Mouse (Mus musculus): Measurements from ENCODE around the gene Elf3. TPM values are rescaled to one million over a fixed set of nuclear protein-coding genes. Genes with fewer than 3 reads are reported as not detected.
A peak's percentile ranks its signal among the peaks of the same experiment; 100 is the strongest.
"Not testable (repeated sequence)": the region's sequence is repeated elsewhere in the genome, so short reads cannot be mapped to it uniquely, and the experiment has no call there.

The Elf3 gene
- total RNA-seq, 1 experiment from 2014 or later = not detected

DNA sequence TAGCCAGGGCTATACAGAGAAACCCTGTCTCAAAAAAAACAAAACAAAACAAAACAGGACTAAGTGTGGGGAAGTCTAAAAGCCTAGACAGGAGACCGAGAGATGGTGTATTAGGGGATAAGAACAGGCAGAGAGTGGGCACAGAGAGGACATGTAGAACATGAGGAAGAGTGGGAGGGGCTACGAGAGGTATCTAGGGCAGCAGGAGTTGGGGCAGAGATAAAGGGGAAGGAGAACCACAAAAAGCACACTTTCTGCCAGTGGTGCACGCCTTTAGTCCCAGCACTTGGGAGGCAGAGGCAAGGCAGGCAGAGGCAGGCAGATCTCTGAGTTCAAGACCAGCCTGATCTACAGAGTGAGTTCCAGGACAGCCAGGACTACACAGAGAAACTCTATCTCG, 18.2 kb downstream of the Elf3 start:
- not testable (repeated sequence) for ATAC-seq (replicated peaks; ENCODE audit: low read depth, poor library complexity, severe bottlenecking)

DNA sequence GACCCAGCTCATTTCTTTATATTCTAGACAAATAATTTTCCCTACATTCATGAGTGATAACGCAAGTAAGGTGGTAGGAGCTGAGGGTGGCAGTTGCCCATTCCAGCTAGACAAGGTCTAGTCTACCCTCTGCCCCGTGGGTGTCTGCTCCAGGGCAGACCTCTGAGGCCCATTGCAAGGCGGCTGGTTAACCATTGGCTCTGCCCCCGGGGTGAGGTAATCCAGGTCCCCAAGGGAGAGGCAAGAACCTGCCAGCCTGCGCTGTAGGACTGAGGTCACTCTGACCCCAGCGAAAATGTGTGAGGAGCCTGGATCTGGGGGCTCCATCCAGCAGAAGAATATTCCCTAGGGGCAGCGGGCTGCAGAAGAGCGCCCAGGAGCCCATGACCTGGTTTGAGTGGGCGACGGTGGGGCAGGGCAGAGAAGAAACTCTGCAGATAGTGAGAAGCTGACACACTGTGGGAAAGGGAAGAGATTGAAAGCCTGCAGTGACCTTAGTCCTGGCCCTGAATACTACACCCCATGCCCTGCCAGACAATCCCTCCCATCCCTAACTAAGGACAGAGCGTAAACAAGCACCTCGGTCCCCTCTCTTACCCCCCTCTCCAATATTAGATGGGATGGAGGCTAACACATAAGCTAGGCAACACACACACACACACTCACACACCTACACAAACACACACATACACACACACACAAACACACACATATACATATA, 21.1 kb downstream of the Elf3 start:
- ATAC-seq (replicated peaks; ENCODE audit: low read depth, poor library complexity, severe bottlenecking) = no peak

DNA sequence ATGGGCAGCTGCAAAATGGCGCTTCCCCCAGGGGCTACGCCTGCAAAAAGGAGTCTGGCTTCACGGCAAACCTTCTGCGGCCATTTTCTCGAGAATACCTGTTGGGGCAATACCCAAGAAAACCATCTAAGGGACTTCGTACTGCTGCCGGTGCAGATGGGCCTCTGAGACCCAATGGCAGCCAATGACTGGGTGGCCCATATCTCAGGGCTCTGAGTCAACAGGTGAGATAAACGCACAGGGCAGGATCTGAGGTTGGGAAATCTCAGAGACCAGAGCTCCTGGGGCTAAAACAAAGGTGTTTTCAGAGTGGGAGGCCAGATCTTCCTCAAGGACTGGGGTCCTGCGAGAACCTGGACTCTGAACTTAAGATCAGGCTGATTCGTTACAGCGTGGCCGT, 23.6 kb downstream of the Elf3 start:
- ATAC-seq (replicated peaks; ENCODE audit: low read depth, poor library complexity, severe bottlenecking) = no peak

DNA sequence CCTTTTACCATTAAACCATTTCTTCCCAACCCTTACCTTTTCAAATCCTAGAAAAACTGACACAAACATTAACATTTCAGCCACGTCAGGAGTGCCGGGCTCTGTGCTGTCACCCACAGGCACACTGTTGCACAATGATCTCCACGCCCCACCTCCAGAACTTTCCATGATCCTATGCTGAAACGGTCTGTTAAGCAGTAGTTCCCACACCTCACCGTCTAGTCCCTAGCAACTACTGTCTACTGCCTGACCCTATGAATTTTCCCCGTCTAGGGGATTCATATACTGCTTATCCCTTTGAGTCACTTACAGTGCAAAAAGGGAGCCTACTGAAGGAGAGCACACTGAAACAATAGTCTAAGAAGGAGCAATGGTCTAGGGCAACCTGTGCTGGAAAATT, 24.4 kb downstream of the Elf3 start:
- ATAC-seq (replicated peaks; ENCODE audit: low read depth, poor library complexity, severe bottlenecking) = no peak

DNA sequence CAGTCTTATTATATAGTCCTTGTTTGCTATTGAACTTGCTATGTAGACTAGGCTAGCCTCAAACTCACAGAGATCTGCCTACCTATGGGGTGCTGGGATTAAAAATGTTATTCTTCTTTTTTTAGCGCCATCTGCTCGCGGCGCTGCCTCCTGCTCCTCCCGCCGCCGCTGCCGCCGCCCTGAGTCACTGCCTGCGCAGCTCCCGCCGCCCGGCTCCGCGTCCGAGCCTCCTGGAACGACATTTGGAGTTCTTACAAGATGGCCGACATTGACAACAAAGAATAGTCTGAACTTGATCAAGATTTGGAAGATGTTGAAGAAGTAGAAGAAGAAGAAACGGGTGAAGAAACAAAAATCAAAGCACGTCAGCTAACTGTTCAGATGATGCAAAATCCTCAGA, 26.5 kb downstream of the Elf3 start:
- ATAC-seq (replicated peaks; ENCODE audit: low read depth, poor library complexity, severe bottlenecking) = not testable (repeated sequence)

DNA sequence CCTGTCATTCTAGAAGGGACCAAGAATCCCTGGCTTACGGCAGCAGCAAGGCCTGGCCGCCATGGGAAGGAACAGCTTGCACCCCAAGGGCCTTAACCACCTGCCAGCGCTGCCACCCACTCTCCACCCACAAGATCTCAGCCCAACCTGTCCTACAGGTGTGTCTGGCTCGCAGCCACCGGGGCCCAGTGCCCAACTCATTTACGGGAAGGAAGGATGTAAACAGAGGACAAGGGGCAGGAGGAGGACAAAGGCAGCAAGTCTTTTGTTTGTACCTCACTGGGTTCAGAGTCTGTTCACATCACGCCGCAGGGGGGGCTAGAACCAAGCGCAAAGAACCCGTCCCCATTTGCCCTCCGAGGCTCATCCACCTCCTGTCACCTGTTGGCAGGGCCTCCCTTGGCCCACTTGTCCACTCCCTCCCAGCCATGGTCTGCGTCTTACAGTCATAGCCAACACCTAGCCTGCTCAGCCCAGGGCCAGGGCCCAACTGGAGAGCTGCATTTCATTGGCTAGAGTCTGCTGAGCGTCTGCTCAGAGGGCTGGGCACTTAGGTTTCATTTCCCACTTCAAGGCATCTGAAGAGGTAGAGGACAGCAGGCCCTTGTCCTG, 30.9 kb downstream of the Elf3 start:
- no peak for ATAC-seq (replicated peaks; ENCODE audit: low read depth, poor library complexity, severe bottlenecking)

DNA sequence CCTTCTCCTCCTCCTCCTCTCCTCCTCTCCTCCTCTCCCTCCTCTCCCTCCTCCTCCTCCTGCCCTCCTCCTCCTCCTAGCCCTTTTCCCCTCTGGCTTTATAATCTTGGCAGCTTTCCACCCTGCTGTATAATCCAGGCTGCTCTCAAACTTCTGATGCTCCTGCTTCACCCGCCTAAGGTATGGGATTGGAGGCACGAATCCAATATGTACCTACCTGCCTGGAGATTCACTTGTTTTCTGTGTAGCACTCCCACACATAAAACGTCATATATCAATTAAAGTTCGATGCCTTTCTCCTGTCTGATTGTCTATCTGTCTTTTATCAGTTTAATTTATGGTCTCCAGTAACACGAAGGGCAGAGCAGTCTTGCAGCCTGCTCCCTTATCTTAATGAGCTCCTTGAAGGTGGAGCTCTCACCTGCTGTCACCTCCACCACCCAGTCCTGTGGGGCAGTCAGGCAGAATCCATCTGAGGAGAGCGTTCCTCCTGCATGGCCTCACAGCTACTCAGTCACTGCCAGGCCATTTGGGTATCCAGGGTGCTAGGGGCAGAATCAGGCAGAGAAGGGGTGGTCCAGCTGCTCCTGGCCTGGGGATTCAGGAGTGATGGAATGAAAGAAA, 33.3 kb downstream of the Elf3 start:
- ATAC-seq (replicated peaks; ENCODE audit: low read depth, poor library complexity, severe bottlenecking) = no peak

DNA sequence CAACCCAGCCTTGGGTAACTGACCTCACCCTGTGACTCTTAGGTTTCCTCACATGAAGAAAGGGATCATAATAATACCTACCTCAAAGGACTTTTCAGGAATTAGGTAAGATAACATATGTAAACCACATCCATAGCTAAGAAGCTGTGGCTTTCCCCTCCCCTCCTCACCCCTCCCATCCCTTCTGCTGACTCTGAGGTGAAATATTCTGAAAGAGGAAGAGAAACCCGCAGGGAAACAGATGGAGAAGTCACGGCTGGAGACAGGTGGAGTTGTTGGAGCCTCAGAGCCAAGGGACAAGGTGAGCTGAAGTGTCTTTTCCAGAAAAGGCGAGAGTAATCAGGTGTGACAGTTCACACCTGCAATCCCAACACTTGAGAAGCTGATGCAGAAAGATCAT, 34.2 kb downstream of the Elf3 start:
- peak; percentile 86 for ATAC-seq (replicated peaks; ENCODE audit: low read depth, poor library complexity, severe bottlenecking)

DNA sequence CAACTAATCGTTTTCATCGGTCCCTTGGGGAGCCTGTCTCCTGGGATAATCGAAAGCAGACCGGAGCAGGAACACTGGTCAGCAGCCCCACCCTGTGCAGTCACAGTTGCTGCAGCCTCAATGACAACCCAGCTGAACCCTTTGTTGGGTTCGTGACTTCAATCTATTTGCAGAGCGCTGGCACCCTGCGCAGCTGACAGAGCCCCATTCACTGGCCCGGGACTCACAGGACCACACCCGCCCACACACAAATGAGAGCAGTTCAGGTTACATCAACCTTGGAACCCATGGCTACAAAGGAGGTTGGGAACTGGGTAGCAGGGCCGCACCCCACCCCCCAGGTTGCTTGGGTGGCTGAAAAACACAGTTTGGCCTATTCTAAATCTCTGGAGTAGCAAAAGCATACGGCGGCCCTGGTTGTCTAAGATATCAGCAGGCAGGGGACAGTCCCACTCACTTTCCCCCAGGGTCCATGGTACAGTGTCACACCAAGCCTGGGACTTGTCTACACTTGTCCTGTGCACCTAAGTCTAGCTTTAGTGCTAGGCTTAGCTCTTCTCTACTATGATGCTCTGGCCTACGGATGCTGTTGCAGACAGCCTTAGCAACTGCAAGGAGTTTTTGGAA, 40.6 kb downstream of the Elf3 start:
- no peak for ATAC-seq (replicated peaks; ENCODE audit: low read depth, poor library complexity, severe bottlenecking)

DNA sequence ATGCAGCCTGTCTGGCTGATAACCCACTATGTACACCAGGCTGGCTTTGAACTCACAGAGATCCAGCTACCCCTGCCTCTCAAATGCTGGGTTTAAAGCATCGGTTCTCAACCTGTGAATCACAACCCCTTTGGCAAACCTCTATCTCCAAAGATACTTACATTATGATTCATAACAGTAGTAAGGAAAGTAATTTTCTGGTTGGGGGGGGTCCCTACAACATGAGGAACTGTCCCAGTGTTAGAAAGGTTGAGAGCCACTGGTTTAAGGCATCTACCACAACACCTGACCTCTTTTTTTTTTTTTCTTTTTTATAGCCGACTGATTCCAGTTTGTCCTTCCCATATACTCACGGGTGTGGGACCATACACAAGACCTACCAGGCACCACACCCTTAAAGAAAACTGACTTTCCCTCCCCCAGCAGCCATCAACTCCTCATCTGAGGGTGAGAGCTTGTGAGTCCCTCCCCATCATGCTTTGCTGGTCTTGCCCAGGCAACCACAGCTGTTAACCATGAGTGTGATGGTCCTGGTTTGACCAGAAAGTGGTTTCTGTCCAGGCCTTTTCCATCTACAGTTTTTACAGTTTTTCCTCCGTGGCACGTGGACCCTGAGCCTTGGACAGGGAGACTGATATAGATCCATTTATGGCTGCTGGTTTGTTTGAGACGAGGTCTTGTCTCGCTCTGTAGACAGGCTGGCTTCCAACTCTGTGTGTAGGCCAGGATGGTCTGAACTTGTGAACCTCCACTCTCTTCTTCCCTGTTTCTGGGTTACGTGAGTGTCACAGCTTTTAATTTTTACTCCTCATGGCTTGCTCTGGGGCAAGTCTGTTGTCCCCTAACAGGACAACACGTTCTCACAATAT, 44.4 kb downstream of the Elf3 start:
- no peak for ATAC-seq (replicated peaks; ENCODE audit: low read depth, poor library complexity, severe bottlenecking)

DNA sequence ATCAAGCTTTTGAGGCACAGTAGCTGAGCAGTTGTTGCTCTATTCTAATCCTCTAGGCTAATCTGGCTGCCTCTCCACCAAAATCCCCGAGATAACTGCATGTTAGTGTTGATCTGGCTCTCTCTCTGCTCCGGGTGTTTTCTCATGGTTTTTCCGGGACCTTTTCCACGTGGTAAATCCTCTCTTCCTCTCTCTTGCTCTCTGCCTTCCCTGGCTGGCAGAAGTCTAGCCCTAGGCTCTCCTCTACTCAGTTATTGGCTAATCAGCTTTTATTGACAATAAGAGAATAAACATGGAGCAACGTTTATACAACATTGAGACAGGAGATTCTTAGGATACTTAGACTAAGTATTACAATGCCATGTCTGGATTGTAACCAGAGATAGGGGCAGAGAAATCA, 47.9 kb downstream of the Elf3 start:
- no peak for ATAC-seq (replicated peaks; ENCODE audit: low read depth, poor library complexity, severe bottlenecking)

DNA sequence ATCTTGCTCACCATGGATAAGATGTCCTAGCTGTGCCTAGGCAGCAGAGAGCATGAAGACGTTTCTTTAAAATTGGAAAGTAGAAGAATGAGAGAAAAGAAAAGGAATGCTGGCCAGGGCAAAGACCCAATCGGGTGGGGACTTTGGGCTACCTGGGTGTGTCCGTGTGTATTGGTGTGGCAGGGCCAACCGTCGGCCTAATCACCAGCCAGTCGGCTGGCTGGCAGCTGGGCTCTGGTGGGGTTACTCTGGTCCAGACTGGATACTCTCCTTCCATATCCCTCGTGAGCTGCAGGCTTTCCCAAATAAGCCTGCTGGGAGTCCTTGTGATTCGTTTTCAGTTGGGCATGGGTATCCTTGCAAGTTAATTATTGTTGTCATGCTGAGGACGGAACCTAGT, 49.7 kb downstream of the Elf3 start:
- ATAC-seq (replicated peaks; ENCODE audit: low read depth, poor library complexity, severe bottlenecking) = no peak

DNA sequence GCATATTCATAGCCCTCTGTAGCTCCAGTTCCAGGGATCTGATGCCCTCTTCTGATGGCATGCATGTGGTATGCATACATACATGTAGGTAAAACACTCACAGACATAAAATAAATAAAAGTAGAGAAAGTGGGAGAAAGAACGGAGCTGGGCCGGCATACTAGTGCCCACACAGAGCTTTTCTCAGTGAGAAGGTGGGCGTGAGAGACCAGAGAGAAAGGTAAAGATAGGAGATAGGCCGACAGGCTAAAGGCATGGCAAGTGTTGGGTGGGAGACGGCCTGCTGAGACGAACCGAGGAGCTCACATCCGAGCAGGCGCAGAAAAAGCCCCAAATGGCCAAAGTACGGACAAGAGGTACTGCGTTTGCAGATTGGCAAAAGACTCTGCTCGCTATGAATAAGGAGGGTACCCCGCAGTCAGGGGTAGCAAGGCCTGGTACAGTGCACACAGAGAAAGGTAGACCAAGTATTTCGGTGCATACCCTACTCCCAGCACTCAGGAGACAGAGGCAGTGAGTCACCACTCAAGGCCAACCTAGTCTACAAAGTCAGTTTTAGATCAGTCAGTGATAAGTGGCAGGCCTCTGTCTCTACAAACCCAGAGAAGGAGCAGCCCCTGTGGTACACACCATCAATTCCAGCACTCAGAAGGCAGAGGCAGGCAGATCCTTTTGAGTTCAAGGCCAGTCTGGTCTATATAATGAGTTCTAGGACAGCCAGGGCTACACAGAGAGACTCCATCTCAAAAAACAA, 51.6 kb downstream of the Elf3 start:
- no peak for ATAC-seq (replicated peaks; ENCODE audit: low read depth, poor library complexity, severe bottlenecking)

DNA sequence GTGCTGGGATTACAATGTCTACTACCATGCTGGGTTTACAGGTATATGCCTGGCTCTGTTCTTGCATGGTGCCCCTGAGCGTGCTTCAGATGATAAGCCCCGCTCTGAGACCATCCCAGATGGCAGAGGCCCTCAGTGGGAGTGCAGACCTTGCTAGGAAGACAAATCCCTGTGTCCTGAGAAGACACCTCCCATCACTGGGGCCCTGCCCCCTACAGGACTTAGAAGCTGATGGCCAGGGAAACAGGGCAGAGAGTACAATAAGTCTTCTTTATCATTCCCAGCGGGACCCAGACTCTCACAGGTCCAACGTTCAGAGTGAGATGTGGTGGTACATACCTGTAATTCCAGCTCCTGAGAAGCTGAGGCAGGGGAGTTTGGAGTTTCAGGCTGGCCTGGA, 53.1 kb downstream of the Elf3 start:
- ATAC-seq (replicated peaks; ENCODE audit: low read depth, poor library complexity, severe bottlenecking) = no peak

DNA sequence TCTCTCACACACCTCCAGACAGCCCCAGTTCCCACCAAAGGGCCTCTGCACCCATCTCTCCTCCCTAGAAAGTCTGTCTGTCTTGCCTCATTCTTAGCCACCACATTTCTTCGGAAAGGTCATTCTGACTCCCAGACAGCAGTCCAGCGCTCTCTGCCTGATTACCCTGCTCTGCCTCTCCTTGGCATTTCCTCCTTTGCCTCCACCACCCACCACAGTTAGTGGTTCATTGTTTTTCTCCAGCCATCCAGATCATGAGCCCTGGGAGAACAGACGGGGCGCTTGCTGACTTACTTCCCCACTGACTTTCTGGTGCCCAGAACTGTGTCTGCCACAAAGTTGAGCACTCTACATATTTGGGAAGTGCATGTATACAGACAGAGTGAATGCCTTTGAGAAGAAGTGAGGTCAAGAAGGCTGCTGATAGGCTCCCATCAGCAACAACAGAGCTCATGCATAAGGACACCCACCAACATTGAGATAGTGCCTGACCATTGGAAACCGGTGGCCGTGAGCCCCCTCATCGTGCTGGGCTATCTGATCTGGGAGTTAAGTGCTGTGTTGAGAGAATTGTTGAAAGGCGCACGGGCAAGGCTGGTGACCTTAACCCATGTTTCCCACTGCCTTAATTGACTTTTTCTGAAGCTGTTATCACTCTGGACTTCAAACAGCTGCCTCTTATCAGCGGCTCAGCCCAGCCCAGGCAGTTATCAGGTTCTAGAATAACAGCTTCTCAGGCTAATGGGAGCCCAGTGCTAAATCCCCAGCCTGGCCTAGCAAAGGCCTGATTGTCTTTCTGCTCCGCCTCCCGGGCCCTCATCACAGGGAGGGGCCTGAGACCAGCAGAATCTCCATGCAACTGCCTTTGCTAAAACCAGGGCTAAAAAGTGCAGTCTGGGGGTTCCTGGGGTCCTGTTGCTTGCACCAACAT, 53.9 kb downstream of the Elf3 start:
- ATAC-seq (replicated peaks; ENCODE audit: low read depth, poor library complexity, severe bottlenecking) = peak; percentile 83

All from common myeloid progenitor, adult 5-6 weeks (primary cell).